In genomic region chr10:98029124-98029523, GRCm38 (mm10) we compare ENCODE assay signal across 21 mouse cellular contexts.
A peak's percentile ranks its signal among the peaks of the same experiment; 100 is the strongest.
DNase-seq lines count a peak whose midpoint lies in the region; ATAC-seq and TF ChIP-seq lines count a peak whose summit lies in the region.
"Had no signal": no experiment of that assay in that cellular context is flagged by ENCODE, and none has a peak within 500 bp of the region (broad histone marks: within the 10 kb centered on the region; RNA-seq: fewer than 3 reads in every experiment).

No protein-coding gene starts in this region.

- no peaks in the 10 kb centered on the region for H3K27me3 ChIP-seq in kidney, embryonic 14.5 days (ENCODE audit: control insufficient read depth, insufficient read depth, low read length)
- H3K27me3 ChIP-seq in kidney, adult 2 months (replicated peaks; ENCODE audit: control insufficient read depth, insufficient read depth, low read length) = no peaks in the 10 kb centered on the region
- H3K27me3 ChIP-seq in lung, embryonic 16.5 days (ENCODE audit: control insufficient read depth, insufficient read depth, low read depth, low read length) = no peaks in the 10 kb centered on the region
- no peaks in the 10 kb centered on the region for H3K27me3 ChIP-seq in lung, postnatal 0 days (replicated peaks; ENCODE audit: insufficient read depth, low read length)
- H3K27me3 ChIP-seq in neural tube, embryonic 15.5 days (replicated peaks) = no peaks in the 10 kb centered on the region
- H3K27me3 ChIP-seq: CH12.LX; heart, embryonic 15.5 days; hindbrain, embryonic 13.5 days; liver, embryonic 15.5 days; midbrain, embryonic 13.5 days had no signal

- H3K4me2 ChIP-seq in kidney, embryonic 14.5 days (replicated peaks; ENCODE audit: low read depth, low read length) = no peak overlapping the region
- 0 out of 2 replicates have a peak overlapping the region, but pooled peaks have one; percentile 8 for H3K4me2 ChIP-seq in lung, embryonic 16.5 days (ENCODE audit: low read depth, low read length)
- no peak overlapping the region for H3K4me2 ChIP-seq in lung, postnatal 0 days (replicated peaks; ENCODE audit: low read depth, low read length)
- H3K4me2 ChIP-seq in neural tube, embryonic 15.5 days = no peak overlapping the region
- H3K4me2 ChIP-seq: heart, embryonic 15.5 days; hindbrain, embryonic 13.5 days; liver, embryonic 15.5 days; midbrain, embryonic 13.5 days had no signal

- no peak overlapping the region for H3K4me3 ChIP-seq in kidney, embryonic 14.5 days (ENCODE audit: low read length)
- no peak overlapping the region for H3K4me3 ChIP-seq in kidney, adult 2 months (ENCODE audit: insufficient read depth, low read depth, low read length)
- no peak overlapping the region for H3K4me3 ChIP-seq in lung, embryonic 16.5 days (ENCODE audit: low read length)
- no peak overlapping the region for H3K4me3 ChIP-seq in lung, postnatal 0 days (ENCODE audit: low read depth, low read length)
- H3K4me3 ChIP-seq in neural tube, embryonic 15.5 days (replicated peaks) = no peak overlapping the region
- H3K4me3 ChIP-seq: heart, embryonic 15.5 days; hindbrain, embryonic 13.5 days; liver, embryonic 15.5 days; midbrain, embryonic 13.5 days had no signal

- TF ChIP-seq POLR2A in kidney, adult 2 months (IDR thresholded peaks at IDR 0.05; ENCODE audit: low read depth, low read length) = no peak

- H3K36me3 ChIP-seq in kidney, embryonic 14.5 days (ENCODE audit: control insufficient read depth, insufficient read depth, low read length) = no peaks in the 10 kb centered on the region
- H3K36me3 ChIP-seq in kidney, adult 2 months (ENCODE audit: control insufficient read depth, insufficient read depth, low read length) = no peaks in the 10 kb centered on the region
- no peaks in the 10 kb centered on the region for H3K36me3 ChIP-seq in lung, embryonic 16.5 days (ENCODE audit: control insufficient read depth, insufficient read depth, low read length)
- H3K36me3 ChIP-seq in lung, postnatal 0 days (ENCODE audit: insufficient read depth, low read length) = no peaks in the 10 kb centered on the region
- no peaks in the 10 kb centered on the region for H3K36me3 ChIP-seq in neural tube, embryonic 15.5 days
- H3K36me3 ChIP-seq: G1E; heart, embryonic 15.5 days; hindbrain, embryonic 13.5 days; liver, embryonic 15.5 days; midbrain, embryonic 13.5 days had no signal

- peak; percentile 73 for ATAC-seq in kidney, embryonic 14.5 days (ENCODE audit: low FRiP score, low TSS enrichment)
- no peak for ATAC-seq in lung, embryonic 16.5 days (ENCODE audit: low read depth)
- ATAC-seq in lung, postnatal 0 days = no peak
- peak; percentile 75 for ATAC-seq in neural tube, embryonic 15.5 days (ENCODE audit: low FRiP score)
- ATAC-seq: inflammation-experienced regulatory T-cells, adult 6 months; midbrain, embryonic 13.5 days had no signal

- no peak for DNase-seq in kidney, adult 2 months
- DNase-seq in lung, postnatal 0 days (ENCODE audit: low spot score) = no peak
- DNase-seq in large intestine, adult 2 months (ENCODE audit: low read depth, low spot score) = peak; percentile 16
- DNase-seq in thymus, postnatal 25 days = no peak
- DNase-seq: adrenal gland, adult 2 months; cerebellum, adult 11-12 months; cerebellum, postnatal 10 days; heart, postnatal 36 days; kidney, postnatal 10 days; liver; lung, postnatal 14 days had no signal

- 26% methylated on average over 8 of the region's 8 CpGs for WGBS in kidney, embryonic 14.5 days
- WGBS in kidney, adult 2 months = 23% methylated on average over 8 of the region's 8 CpGs
- 42% methylated on average over 8 of the region's 8 CpGs for WGBS in lung, embryonic 16.5 days
- WGBS in lung, postnatal 0 days = 54% methylated on average over 8 of the region's 8 CpGs
- WGBS in large intestine, adult 2 months = 16% methylated on average over 8 of the region's 8 CpGs
- 42% methylated on average over 8 of the region's 8 CpGs for WGBS in neural tube, embryonic 15.5 days

- peak overlapping the region; percentile 57; the same call in 1 of the 2 replicates for H3K27ac ChIP-seq in kidney, embryonic 14.5 days (ENCODE audit: low read depth, low read length)
- no peak overlapping the region for H3K27ac ChIP-seq in kidney, adult 2 months (ENCODE audit: insufficient read depth, low read depth, low read length)
- H3K27ac ChIP-seq in lung, embryonic 16.5 days (ENCODE audit: low read length) = no peak overlapping the region
- H3K27ac ChIP-seq in lung, postnatal 0 days (ENCODE audit: low read length) = no peak overlapping the region
- H3K27ac ChIP-seq in neural tube, embryonic 15.5 days (replicated peaks) = no peak overlapping the region
- H3K27ac ChIP-seq: heart, embryonic 15.5 days; hindbrain, embryonic 13.5 days; liver, embryonic 15.5 days; midbrain, embryonic 13.5 days had no signal

- no peaks in the 10 kb centered on the region for H3K9me3 ChIP-seq in kidney, embryonic 14.5 days (ENCODE audit: control insufficient read depth, low read length)
- no peaks in the 10 kb centered on the region for H3K9me3 ChIP-seq in lung, embryonic 16.5 days (ENCODE audit: control insufficient read depth, low read length)
- H3K9me3 ChIP-seq in lung, postnatal 0 days (ENCODE audit: low read length) = no peaks in the 10 kb centered on the region
- H3K9me3 ChIP-seq in neural tube, embryonic 15.5 days (replicated peaks) = no peaks in the 10 kb centered on the region
- H3K9me3 ChIP-seq: G1E; heart, embryonic 15.5 days; hindbrain, embryonic 13.5 days; liver, embryonic 15.5 days; midbrain, embryonic 13.5 days had no signal

- H3K9ac ChIP-seq in kidney, embryonic 14.5 days (ENCODE audit: low read depth, low read length) = no peak overlapping the region
- no peak overlapping the region for H3K9ac ChIP-seq in lung, embryonic 16.5 days (ENCODE audit: low read length)
- no peak overlapping the region for H3K9ac ChIP-seq in lung, postnatal 0 days (replicated peaks; ENCODE audit: low read depth)
- no peak overlapping the region for H3K9ac ChIP-seq in neural tube, embryonic 15.5 days (replicated peaks)
- H3K9ac ChIP-seq: heart, embryonic 15.5 days; hindbrain, embryonic 13.5 days; liver, embryonic 15.5 days; midbrain, embryonic 13.5 days had no signal

- TF ChIP-seq EP300 in lung, postnatal 0 days (IDR thresholded peaks at IDR 0.05) = no peak

- TF ChIP-seq CTCF in kidney, adult 2 months (conservative IDR thresholded peaks at IDR 0.05; ENCODE audit: insufficient read depth, insufficient read length, low read depth, low read length) = no peak
- TF ChIP-seq CTCF in lung, postnatal 0 days (IDR thresholded peaks at IDR 0.05) = no peak

- no peaks in the 10 kb centered on the region for H3K4me1 ChIP-seq in kidney, embryonic 14.5 days (ENCODE audit: control insufficient read depth, insufficient read depth, low read length)
- no peaks in the 10 kb centered on the region for H3K4me1 ChIP-seq in kidney, adult 2 months (ENCODE audit: control insufficient read depth, insufficient read depth, low read length)
- H3K4me1 ChIP-seq in lung, embryonic 16.5 days (replicated peaks; ENCODE audit: control insufficient read depth, insufficient read depth, low read length) = no peaks in the 10 kb centered on the region; the same call in 1 of the 2 replicates
- no peaks in the 10 kb centered on the region for H3K4me1 ChIP-seq in lung, postnatal 0 days (ENCODE audit: insufficient read depth, low read depth, low read length)
- H3K4me1 ChIP-seq in neural tube, embryonic 15.5 days = no peaks in the 10 kb centered on the region
- H3K4me1 ChIP-seq: heart, embryonic 15.5 days; hindbrain, embryonic 13.5 days; liver, embryonic 15.5 days; midbrain, embryonic 13.5 days had no signal

Comparison
In these comparisons a context has a peak if more than half of its experiments do, and no peak if none do; other contexts are left out.
1. ATAC-seq: peak in kidney, embryonic 14.5 days (single experiment) and neural tube, embryonic 15.5 days (single experiment); none in lung, embryonic 16.5 days (single experiment) and lung, postnatal 0 days (single experiment).